Mouse (Mus musculus): ENCODE data around the gene Sf3a1. TPM values are rescaled to one million over a fixed set of nuclear protein-coding genes. Genes with fewer than 3 reads are reported as not detected.

Sf3a1 gene
- total and polyA plus RNA-seq, 3 experiments: 32.1 to 101 (median 77.0) TPM

DNA sequence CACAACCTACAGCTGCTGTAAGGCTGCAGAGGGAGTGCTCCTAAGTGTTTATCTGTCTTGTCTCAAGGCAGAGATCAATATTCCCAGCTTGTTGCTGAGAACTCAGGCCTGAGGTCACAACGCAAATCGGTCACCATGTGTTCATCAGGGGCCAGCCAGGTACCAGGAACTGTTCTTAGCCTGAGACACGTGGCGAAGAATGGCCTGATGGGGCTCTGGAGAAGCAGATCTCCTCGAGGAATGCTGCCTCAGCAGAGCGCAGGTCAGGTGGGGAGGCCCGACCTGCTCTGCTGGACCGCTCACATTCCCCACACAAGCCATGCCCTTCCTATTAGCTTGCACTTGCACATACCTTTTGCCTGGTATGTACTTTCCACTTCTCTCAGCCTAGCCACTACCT, 36.5 kb downstream of the Sf3a1 start:
- TF ChIP-seq USF1 (IDR thresholded peaks at IDR 0.05; ENCODE audit: low read depth, low read length) (no peak), TBP (IDR thresholded peaks at IDR 0.05; ENCODE audit: low read depth, low read length) (no peak)
- H3K4me3 ChIP-seq (ENCODE audit: control insufficient read depth in 1 of 2, insufficient read depth in 1 of 2, low read depth in 2 of 2, low read length in 2 of 2): no peak overlapping the region

DNA sequence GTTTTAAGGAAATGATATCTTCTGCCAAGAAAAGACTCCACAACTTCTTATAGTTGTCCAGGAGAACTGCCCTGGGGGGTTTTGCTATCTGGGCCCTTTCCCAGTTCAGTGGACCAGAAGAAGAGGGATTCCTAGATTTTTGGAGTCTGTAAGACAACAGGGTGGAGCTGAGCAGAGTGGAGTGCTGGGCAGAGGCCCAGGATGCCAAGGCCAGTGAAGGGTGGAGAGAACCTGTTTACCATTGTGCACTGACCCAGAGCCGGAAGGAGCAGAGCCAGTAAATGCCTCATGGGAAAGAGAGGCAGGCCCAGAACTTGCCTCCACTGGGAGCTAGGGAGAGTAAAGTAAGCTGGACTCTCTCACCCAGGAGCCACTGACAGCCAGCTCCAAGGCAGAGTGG, 37.5 kb downstream of the Sf3a1 start:
- Histone ChIP-seq H3K27me3 (ENCODE audit: control insufficient read depth in 1 of 2, insufficient read depth in 2 of 2, low read length in 2 of 2) (no peaks in the 10 kb centered on the region), H3K36me3 (ENCODE audit: control insufficient read depth in 1 of 2, insufficient read depth in 2 of 2, low read length in 2 of 2) (peaks cover 0 to 5% of the 10 kb centered on the region in 2 experiments; a peak in 2 of 4 replicates), H3K4me3 (ENCODE audit: control insufficient read depth in 1 of 2, insufficient read depth in 1 of 2, low read depth in 2 of 2, low read length in 2 of 2) (no peak overlapping the region), H3K79me2 (ENCODE audit: control insufficient read depth, insufficient read depth, low read length, poor library complexity) (no peaks in the 10 kb centered on the region), H3K4me1 (ENCODE audit: control insufficient read depth in 1 of 2, insufficient read depth in 2 of 2, low read length in 2 of 2) (peaks cover 0 to 2% of the 10 kb centered on the region in 2 experiments; a peak in 2 of 4 replicates), H3K27ac (ENCODE audit: control insufficient read depth, low read depth, low read length) (no peak overlapping the region), H3K9ac (ENCODE audit: control insufficient read depth, low read depth, low read length, poor library complexity, severe bottlenecking) (no peak overlapping the region), H3K9me3 (replicated peaks; ENCODE audit: insufficient read depth, low read length) (no peaks in the 10 kb centered on the region)
- no peak for DNase-seq (ENCODE audit: low read depth, low spot score)
- TF ChIP-seq USF2 (IDR thresholded peaks at IDR 0.05; ENCODE audit: borderline replicate concordance in 1 of 2, insufficient read depth in 1 of 2, low read depth in 1 of 2, low read length in 2 of 2) (no peak), SIN3A (IDR thresholded peaks at IDR 0.05; ENCODE audit: low read length) (no peak), POLR2AphosphoS5 (IDR thresholded peaks at IDR 0.05; ENCODE audit: borderline replicate concordance, low read depth, low read length) (no peak), MXI1 (IDR thresholded peaks at IDR 0.05; ENCODE audit: low read depth, low read length) (no peak), EP300 (IDR thresholded peaks at IDR 0.05; ENCODE audit: low read depth in 1 of 2, low read length in 2 of 2) (no peak), CHD1 (IDR thresholded peaks at IDR 0.05; ENCODE audit: low read depth, low read length) (no peak), MAFK (IDR thresholded peaks at IDR 0.05; ENCODE audit: borderline replicate concordance, low read depth, low read length) (no peak)

More for the DNA sequence above, 36.5 kb downstream of the Sf3a1 start:
- H3K27me3 ChIP-seq (ENCODE audit: control insufficient read depth in 1 of 2, insufficient read depth in 2 of 2, low read length in 2 of 2): no peaks in the 10 kb centered on the region
- no peaks in the 10 kb centered on the region for H3K9me3 ChIP-seq (replicated peaks; ENCODE audit: insufficient read depth, low read length)
- no peak overlapping the region for H3K9ac ChIP-seq (ENCODE audit: control insufficient read depth, low read depth, low read length, poor library complexity, severe bottlenecking)
- H3K36me3 ChIP-seq (ENCODE audit: control insufficient read depth in 1 of 2, insufficient read depth in 2 of 2, low read length in 2 of 2): no peaks in the 10 kb centered on the region; a peak in 1 of 4 replicates
- no peak for DNase-seq (ENCODE audit: low read depth, low spot score)
- H3K4me1 ChIP-seq (ENCODE audit: control insufficient read depth in 1 of 2, insufficient read depth in 2 of 2, low read length in 2 of 2): no peaks in the 10 kb centered on the region
- H3K27ac ChIP-seq (ENCODE audit: control insufficient read depth, low read depth, low read length): no peak overlapping the region
- no peaks in the 10 kb centered on the region for H3K79me2 ChIP-seq (ENCODE audit: control insufficient read depth, insufficient read depth, low read length, poor library complexity)

DNA sequence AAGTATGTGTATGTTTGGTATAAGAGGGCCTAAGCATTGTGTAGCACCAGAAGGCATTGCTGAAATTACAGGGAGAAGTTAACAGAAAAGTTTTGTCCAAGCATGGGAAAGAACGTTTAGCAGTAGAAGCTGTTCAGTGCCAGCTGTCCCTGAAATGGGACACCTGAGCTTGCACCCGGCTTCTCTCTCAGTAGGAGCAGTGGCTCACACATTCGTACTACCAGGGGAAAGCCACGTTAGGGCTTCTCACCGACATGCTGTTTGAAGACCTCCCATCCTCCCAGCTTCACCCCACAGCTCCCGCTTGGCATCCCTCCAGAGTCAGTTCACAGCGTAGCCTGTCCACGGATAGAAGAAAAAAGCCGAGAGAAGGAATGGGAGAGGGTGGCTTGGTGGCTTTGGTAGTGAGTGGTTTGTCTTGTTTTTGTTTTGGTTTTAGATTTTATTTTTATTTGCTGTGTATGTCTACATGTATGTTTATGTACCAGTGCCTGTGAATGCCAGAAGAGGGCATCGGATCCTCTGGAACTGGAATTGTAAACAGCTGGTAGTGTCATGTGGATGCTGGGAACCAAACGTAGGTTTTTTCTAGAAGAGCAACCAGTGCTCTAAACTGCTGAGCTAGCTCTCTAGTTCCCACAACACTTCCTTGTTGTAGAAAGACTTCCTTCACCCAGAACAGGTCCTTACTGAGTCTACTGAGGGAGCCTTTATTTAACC, 42.0 kb downstream of the Sf3a1 start:
- TF ChIP-seq NRF1 (IDR thresholded peaks at IDR 0.05; ENCODE audit: insufficient read depth, low read depth, low read length, poor library complexity, severe bottlenecking) (no peak), MAFK (IDR thresholded peaks at IDR 0.05; ENCODE audit: borderline replicate concordance, low read depth, low read length) (0 out of 2 replicates have a peak, but pooled peaks have one; percentile 56), UBTF (IDR thresholded peaks at IDR 0.05; ENCODE audit: borderline replicate concordance, insufficient read depth, low read depth, low read length) (no peak), MYB (IDR thresholded peaks at IDR 0.05; ENCODE audit: low read depth, low read length) (no peak), MEF2A (IDR thresholded peaks at IDR 0.05; ENCODE audit: extremely low read depth, insufficient replicate concordance, low read depth, low read length, poor library complexity, severe bottlenecking) (no peak), SMC3 (IDR thresholded peaks at IDR 0.05; ENCODE audit: low read depth, low read length) (no peak), JUND (IDR thresholded peaks at IDR 0.05; ENCODE audit: low read depth, low read length) (no peak), ZKSCAN1 (IDR thresholded peaks at IDR 0.05; ENCODE audit: low read depth, low read length) (no peak)
- peaks cover 20 to 24% of the 10 kb centered on the region in 2 experiments for H3K4me1 ChIP-seq (ENCODE audit: control insufficient read depth in 1 of 2, insufficient read depth in 2 of 2, low read length in 2 of 2)
- no peaks in the 10 kb centered on the region for H3K79me2 ChIP-seq (ENCODE audit: control insufficient read depth, insufficient read depth, low read length, poor library complexity)
- no peak overlapping the region for H3K4me3 ChIP-seq (ENCODE audit: control insufficient read depth in 1 of 2, insufficient read depth in 1 of 2, low read depth in 2 of 2, low read length in 2 of 2)
- H3K27ac ChIP-seq (ENCODE audit: control insufficient read depth, low read depth, low read length): no peak overlapping the region
- no peak for DNase-seq (ENCODE audit: low read depth, low spot score)
- H3K9ac ChIP-seq (ENCODE audit: control insufficient read depth, low read depth, low read length, poor library complexity, severe bottlenecking): no peak overlapping the region
- H3K36me3 ChIP-seq (ENCODE audit: control insufficient read depth in 1 of 2, insufficient read depth in 2 of 2, low read length in 2 of 2): peaks cover 0 to 29% of the 10 kb centered on the region in 2 experiments; a peak in 2 of 4 replicates
- H3K27me3 ChIP-seq (ENCODE audit: control insufficient read depth in 1 of 2, insufficient read depth in 2 of 2, low read length in 2 of 2): no peaks in the 10 kb centered on the region
- no peaks in the 10 kb centered on the region for H3K9me3 ChIP-seq (replicated peaks; ENCODE audit: insufficient read depth, low read length)
